Mouse (Mus musculus) stomach, postnatal 0 days (tissue): Measurements from ENCODE around the gene Sphk2. TPM values are rescaled to one million over a fixed set of nuclear protein-coding genes. Genes with fewer than 3 reads are reported as not detected.
"Not testable (repeated sequence)": the region's sequence is repeated elsewhere in the genome, so short reads cannot be mapped to it uniquely, and the experiment has no call there.

Experiments
- ATAC-seq: fragments of 200-750 bp; cut with Nextera tagmentation; 2 replicates; pipeline ENCODE4 v1.8.0; 2017; ENCODE audit not compliant: low FRiP score, low TSS enrichment
- DNase-seq: peaks from one replicate; pipeline ENCODE4 v3.0.0-alpha.2; 2016; ENCODE audit warnings: low spot score
- H3K27ac ChIP-seq: fragments of 300-500 bp; sonication (generic); replicated peaks from 2 replicates; pipeline ENCODE4 v1.5.1; 2014; ENCODE audit warnings: mild to moderate bottlenecking, control low read depth
- H3K27me3 ChIP-seq: fragments of 300-500 bp; sonication (generic); 2 replicates; pipeline ENCODE4 v1.6.1; 2014; ENCODE audit warnings: low read length; ENCODE audit not compliant: control insufficient read depth, insufficient read depth
- H3K36me3 ChIP-seq: fragments of 300-500 bp; sonication (generic); 2 replicates; pipeline ENCODE4 v1.6.1; 2014; ENCODE audit warnings: low read length, mixed read lengths; ENCODE audit not compliant: control insufficient read depth, insufficient read depth
- H3K4me1 ChIP-seq: fragments of 300-500 bp; sonication (generic); replicated peaks from 2 replicates; pipeline ENCODE4 v1.6.1; 2014; ENCODE audit warnings: antibody characterized with exemption; ENCODE audit not compliant: control insufficient read depth, insufficient read depth
- H3K4me2 ChIP-seq: fragments of 300-500 bp; sonication (generic); replicated peaks from 2 replicates; pipeline ENCODE4 v1.6.1; 2014; ENCODE audit warnings: low read depth, mild to moderate bottlenecking, control low read depth, moderate library complexity
- H3K4me3 ChIP-seq: fragments of 300-500 bp; sonication (generic); 2 replicates; pipeline ENCODE4 v1.5.1; 2014; ENCODE audit warnings: low read depth, low read length, control low read depth
- H3K9ac ChIP-seq: fragments of 300-500 bp; sonication (generic); 2 replicates; pipeline ENCODE4 v1.6.1; 2014; ENCODE audit warnings: mild to moderate bottlenecking, low read length, control low read depth, mixed read lengths
- H3K9me3 ChIP-seq: fragments of 300-500 bp; sonication (generic); 2 replicates; pipeline ENCODE4 v1.6.1; 2016; ENCODE audit warnings: low read length; ENCODE audit not compliant: control insufficient read depth
- CTCF ChIP-seq: IDR thresholded peaks from 2 replicates; pipeline ENCODE4 v1.5.1; 2016; ENCODE audit warnings: antibody characterized with exemption, low read depth, mild to moderate bottlenecking, moderate library complexity
- EP300 ChIP-seq: optimal IDR thresholded peaks from 2 replicates; pipeline ENCODE3; 2016; ENCODE audit warnings: antibody characterized with exemption
- WGBS: fragments of 180-500 bp; shearing (Covaris S2); extraction: QIAGEN DNeasy Blood & Tissue Kit; methylation state at CpG from one replicate; pipeline ENCODE4 v1.1.7; 2014; 5-methylcytosine and 5-hydroxymethylcytosine counted together
- polyA plus RNA-seq: library from polyadenylated mRNA; unstranded; fragments of >200 nt; fragmentation: Nextera tagmentation; extraction: Ambion mirVana; gene quantifications from 2 replicates; pipeline ENCODE4 v1.2.1, GENCODE M21; 2015

Gene Sphk2
- polyA plus RNA-seq, 1 experiment from 2014 or later, result 23.6 TPM

DNA sequence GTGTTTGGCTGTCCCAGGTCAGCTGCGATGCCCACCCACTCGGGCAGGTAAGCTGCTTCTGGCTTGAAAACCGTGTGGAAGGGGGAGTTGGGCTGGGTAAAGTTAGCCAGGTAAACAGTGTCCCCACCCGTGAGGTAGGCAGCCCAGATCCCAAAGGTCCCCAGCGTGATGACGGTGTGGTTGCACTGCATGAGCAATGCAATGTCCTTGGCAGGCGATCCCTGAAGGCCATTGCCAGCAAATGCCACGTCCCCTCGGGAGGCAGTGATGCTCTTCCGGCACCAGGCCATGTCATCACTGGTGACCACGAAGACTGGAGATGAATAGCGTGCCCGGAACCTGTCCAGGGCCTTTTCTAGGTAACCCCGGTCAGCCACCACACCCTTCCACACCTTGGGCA is 39.3 kb downstream of the Sphk2 start:
- Histone ChIP-seq H3K4me2 (no peak overlapping the region), H3K36me3 (no peaks in the 10 kb centered on the region), H3K9ac (no peak overlapping the region), H3K27ac (peak overlapping the region; percentile 81), H3K27me3 (no peaks in the 10 kb centered on the region), H3K9me3 (no peaks in the 10 kb centered on the region), H3K4me3 (no peak overlapping the region), H3K4me1 (no peaks in the 10 kb centered on the region)
- no peak for TF ChIP-seq CTCF
- no peak for TF ChIP-seq EP300
- DNase-seq (peak; percentile 58), ATAC-seq (0 out of 2 replicates have a peak, but pooled peaks have one; percentile 2)
- WGBS, result 75% methylated on average over 14 of the region's 14 CpGs

DNA sequence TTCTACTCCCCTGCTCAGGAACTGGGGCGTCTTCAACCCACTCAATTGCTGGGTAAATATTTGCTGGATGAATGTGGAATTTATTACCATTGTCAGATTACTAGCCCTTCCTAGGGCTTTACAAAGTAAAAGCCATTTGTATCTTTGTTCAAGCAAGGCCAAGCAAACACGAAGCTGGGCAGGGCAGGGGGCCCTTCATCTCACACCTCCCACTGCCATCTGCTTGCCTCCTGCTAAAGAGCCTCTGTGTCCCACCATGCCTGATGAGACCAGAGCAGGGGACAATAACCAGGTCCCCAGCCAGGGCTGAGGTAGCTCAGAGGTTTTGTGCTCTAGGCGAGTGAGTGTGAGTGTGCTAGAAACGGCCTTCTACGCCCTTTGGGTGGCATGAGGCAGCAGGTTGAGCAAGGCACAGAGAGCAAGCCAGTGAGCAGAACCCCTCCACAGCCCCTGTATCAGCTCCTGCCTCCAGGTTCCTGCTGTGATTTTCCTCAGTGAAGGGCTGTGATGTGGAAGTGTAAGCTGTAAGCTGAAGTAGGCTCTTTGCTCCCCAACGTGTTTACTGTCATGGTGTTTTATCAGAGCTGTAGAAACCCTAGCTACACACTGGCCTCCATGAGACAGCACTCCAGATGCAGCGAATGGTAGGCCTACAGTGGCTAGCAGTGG is 40.0 kb downstream of the Sphk2 start:
- no peaks in the 10 kb centered on the region for H3K9me3 ChIP-seq
- H3K27ac ChIP-seq, result peak overlapping the region; percentile 81
- no peak overlapping the region for H3K4me2 ChIP-seq
- H3K27me3 ChIP-seq, result no peaks in the 10 kb centered on the region
- 45% methylated on average over 7 of the region's 7 CpGs for WGBS
- H3K4me1 ChIP-seq, result no peaks in the 10 kb centered on the region
- no peaks in the 10 kb centered on the region for H3K36me3 ChIP-seq
- ATAC-seq, result no peak
- TF ChIP-seq EP300, result no peak
- no peak overlapping the region for H3K4me3 ChIP-seq
- H3K9ac ChIP-seq, result no peak overlapping the region
- DNase-seq, result peak; percentile 64

DNA sequence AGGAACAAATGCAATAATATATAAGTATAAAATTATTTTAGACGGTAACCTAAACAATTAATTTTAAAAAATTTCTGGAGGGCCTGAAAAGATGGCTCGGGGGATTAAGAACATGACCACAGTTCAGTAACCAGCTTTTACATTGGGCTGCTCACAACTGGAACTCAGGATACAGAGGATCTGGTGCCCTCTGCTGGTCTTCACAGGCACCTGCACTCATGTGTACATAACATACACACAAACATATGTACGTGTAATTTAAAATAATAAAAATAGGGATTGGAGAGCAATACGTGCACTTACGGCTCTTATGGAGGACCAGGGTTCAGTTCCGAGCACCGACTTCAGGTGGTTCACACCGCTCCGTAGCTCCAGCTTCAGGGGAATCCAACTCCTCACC is 48.9 kb downstream of the Sphk2 start:
- TF ChIP-seq CTCF (peak; percentile 56), EP300 (no peak)
- no peaks in the 10 kb centered on the region for H3K36me3 ChIP-seq
- no peak overlapping the region for H3K27ac ChIP-seq
- ATAC-seq (no peak), DNase-seq (no peak)
- 96% methylated on average over 9 of the region's 9 CpGs for WGBS
- H3K4me1 ChIP-seq, result peaks cover 2% of the 10 kb centered on the region; the same call in 1 of the 2 replicates
- H3K9ac ChIP-seq, result no peak overlapping the region
- no peak overlapping the region for H3K4me2 ChIP-seq
- H3K27me3 ChIP-seq, result no peaks in the 10 kb centered on the region
- H3K4me3 ChIP-seq, result no peak overlapping the region
- H3K9me3 ChIP-seq, result no peaks in the 10 kb centered on the region

DNA sequence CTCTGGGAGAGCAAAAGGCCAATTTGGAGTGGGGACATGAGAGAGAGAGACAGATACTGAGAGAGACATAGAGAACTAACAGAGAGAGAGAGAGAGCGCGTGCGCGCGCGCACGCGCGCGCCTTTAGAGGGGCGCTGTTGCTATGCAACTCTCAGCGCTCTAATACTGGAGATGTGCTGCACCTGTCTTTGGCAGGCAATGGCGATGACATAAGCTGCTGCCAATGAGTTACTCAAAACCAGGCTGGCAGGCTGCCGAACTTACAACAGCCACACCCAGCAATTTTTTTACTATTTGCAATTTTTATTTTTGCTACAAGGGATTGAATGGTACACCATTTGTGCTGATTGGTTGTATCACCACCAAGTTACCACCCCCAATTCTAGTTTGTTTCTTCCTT is 50.0 kb downstream of the Sphk2 start:
- DNase-seq (peak; percentile 53), ATAC-seq (no peak)
- no peak for TF ChIP-seq CTCF
- TF ChIP-seq EP300, result no peak
- no peak overlapping the region for H3K4me2 ChIP-seq
- H3K27ac ChIP-seq, result no peak overlapping the region
- H3K9me3 ChIP-seq, result no peaks in the 10 kb centered on the region
- peaks cover 2% of the 10 kb centered on the region; the same call in 1 of the 2 replicates for H3K4me1 ChIP-seq
- no peaks in the 10 kb centered on the region for H3K36me3 ChIP-seq
- H3K27me3 ChIP-seq, result no peaks in the 10 kb centered on the region
- H3K4me3 ChIP-seq, result no peak overlapping the region
- 60% methylated on average over 14 of the region's 14 CpGs for WGBS
- no peak overlapping the region for H3K9ac ChIP-seq

DNA sequence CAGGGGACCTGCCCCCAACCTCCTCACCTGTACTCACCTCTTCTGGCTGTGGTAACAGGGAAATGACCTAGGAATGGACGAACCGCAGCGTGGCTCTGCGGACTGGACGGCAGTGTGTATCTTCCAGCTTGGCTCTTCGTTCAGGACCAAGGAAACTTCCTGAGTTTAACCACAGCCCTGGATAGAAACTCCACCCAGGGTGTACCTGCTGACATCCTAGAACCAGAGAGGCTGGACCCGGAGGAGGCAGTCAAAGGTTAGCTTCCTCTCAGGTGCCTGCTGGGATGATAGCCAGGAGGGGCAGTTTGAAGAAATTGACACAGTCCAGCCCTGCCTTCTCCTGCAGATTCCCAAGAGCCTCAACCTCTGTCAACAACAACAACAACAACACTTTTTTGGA is 51.6 kb downstream of the Sphk2 start, which contains the start of gene Fut2:
Gene Fut2, minus strand, starts transcription at position 234 of the 400 bp plus-strand sequence.
- ATAC-seq, result peak; percentile 71
- H3K4me3 ChIP-seq, result peak within 1 kb of the TSS; percentile 37
- H3K27ac ChIP-seq, result peak within 1 kb of the TSS; percentile 89
- H3K4me2 ChIP-seq, result peak within 1 kb of the TSS; percentile 45
- H3K36me3 ChIP-seq, result no peaks in the 10 kb centered on the region
- H3K27me3 ChIP-seq, result no peaks in the 10 kb centered on the region
- H3K4me1 ChIP-seq, result peaks cover 2% of the 10 kb centered on the region; the same call in 1 of the 2 replicates
- 73% methylated on average over 7 of the region's 7 CpGs for WGBS
- no peaks in the 10 kb centered on the region for H3K9me3 ChIP-seq
- H3K9ac ChIP-seq, result peak within 1 kb of the TSS; percentile 60
- no peak for TF ChIP-seq EP300
- TF ChIP-seq CTCF, result no peak
- DNase-seq, result peak; percentile 62

DNA sequence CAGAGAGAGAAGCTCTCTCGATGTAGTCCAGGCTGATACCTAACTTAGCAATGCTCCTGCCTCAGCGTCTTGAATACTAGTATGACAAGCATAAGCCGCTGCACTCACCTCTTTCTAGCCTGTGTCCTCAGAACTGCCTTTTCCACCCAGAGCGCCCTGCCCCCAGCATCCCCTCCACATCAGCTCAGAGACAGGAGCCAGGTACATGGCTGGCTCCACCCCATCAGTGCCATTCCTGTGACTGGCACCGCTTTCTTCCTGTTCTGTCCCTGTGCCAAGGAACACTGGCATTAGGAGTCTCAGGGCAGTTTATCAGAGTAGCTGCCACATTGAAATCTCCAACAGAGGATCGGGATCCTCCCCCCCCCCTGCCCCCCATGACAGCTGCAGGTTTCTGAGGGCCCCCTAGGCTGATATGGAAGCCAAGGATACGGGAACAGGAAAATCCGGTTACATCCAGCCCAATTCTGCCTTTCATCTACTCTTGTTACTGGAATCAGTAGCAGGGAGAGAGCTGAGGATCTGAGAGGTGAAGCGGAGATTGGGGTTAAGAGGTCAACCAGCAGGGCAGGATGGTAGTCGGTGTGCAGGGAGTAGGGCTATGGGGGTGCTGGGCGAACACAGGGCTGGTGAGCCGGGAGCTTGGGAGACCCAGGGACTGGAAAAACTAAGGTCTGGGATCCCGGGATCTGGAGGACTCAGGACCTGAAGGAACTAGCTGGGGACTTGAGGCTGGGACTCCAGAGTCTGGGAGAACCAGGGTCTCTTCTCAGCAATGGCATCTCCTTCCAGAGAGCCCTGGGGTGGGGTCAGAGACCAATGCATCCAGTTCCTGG is 52.3 kb downstream of the Sphk2 start:
- peak overlapping the region; percentile 89 for H3K27ac ChIP-seq
- ATAC-seq (peak; percentile 60), DNase-seq (peak; percentile 70)
- no peaks in the 10 kb centered on the region for H3K27me3 ChIP-seq
- peak overlapping the region; percentile 37 for H3K4me3 ChIP-seq
- 48% methylated on average over 13 of the region's 13 CpGs for WGBS
- no peaks in the 10 kb centered on the region for H3K9me3 ChIP-seq
- peaks cover 2% of the 10 kb centered on the region; the same call in 1 of the 2 replicates for H3K4me1 ChIP-seq
- TF ChIP-seq CTCF (no peak), EP300 (no peak)
- H3K4me2 ChIP-seq, result peak overlapping the region; percentile 45
- H3K36me3 ChIP-seq, result no peaks in the 10 kb centered on the region
- H3K9ac ChIP-seq, result peak overlapping the region; percentile 60

DNA sequence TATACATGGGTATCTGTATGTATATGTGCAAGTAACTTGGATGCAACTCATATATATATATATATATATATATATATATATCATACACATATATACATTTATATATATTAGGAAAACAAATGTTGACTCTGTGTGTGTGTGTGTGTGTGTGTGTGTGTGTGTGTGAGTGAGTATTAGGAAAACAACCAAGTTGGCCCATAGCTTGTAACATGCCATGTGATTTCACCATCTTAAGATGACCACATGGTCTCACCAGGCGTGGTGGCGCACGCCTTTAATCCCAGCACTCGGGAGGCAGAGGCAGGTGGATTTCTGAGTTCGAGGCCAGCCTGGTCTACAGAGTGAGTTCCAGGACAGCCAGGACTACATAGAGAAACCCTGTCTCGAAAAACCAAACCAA is 56.1 kb downstream of the Sphk2 start:
- not testable (repeated sequence) for H3K4me3 ChIP-seq, H3K4me1 ChIP-seq, H3K36me3 ChIP-seq, H3K9ac ChIP-seq, H3K4me2 ChIP-seq, H3K27me3 ChIP-seq, ATAC-seq, H3K27ac ChIP-seq, H3K9me3 ChIP-seq, DNase-seq
- 89% methylated on average over 6 of the region's 6 CpGs for WGBS
